Comparison of ENCODE assay signal across 17 mouse cellular contexts in the genomic region with DNA sequence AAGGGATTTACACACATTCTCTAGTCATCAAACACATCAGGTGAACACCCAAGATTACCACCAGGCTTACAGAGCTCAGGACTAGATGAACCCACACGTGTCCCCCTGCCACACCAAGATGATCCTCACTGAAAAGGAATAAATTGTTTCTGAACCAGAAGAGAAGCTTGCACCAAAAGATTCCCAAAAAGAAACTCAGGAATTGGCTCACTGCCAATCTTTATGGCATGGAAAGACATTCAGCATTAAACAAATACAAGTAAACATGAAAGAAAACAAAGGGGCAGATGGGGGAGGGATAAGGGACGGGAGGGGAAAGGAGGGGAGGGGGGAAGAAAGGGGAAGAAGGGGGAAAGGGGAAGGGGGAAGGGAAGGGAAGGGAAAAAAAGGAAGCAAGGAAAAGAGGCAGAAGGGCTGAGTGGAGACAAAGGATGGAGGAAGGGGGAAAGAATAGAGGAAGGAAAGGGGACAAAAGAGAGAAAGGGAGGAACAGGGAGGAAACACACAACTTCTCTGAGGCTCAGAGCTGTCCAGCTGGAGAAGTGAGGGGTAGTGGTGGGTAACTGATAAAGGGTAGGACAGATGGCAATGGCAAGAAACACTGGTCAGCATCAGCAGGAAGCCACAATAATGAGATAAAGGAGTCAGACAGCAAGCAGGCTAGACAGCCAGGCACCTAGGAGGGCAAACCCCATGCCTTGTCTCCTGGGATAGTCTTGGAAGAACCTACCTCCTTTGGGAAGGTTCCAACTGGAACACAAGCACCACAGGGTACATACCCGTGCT. TPM values are rescaled to one million over a fixed set of nuclear protein-coding genes. Genes with fewer than 3 reads are reported as not detected.
A peak's percentile ranks its signal among the peaks of the same experiment; 100 is the strongest.
DNase-seq lines count a peak whose midpoint lies in the region; ATAC-seq and TF ChIP-seq lines count a peak whose summit lies in the region.
"Had no signal": no experiment of that assay in that cellular context is flagged by ENCODE, and none has a peak within 500 bp of the region (broad histone marks: within the 10 kb centered on the region; RNA-seq: fewer than 3 reads in every experiment).

No protein-coding gene starts in this region.

- H3K27ac ChIP-seq in hindbrain, embryonic 10.5 days: peak overlapping the region; percentile 71
- no peak overlapping the region for H3K27ac ChIP-seq in hindbrain, postnatal 0 days
- H3K27ac ChIP-seq in embryonic facial prominence, embryonic 10.5 days (replicated peaks): peak overlapping the region; percentile 52; the same call in 1 of the 2 replicates
- no peak overlapping the region for H3K27ac ChIP-seq in liver, embryonic 13.5 days
- H3K27ac ChIP-seq: embryonic facial prominence, embryonic 12.5 days; heart, embryonic 15.5 days; macrophage had no signal

- H3K36me3 ChIP-seq in hindbrain, embryonic 10.5 days: peaks cover 5% of the 10 kb centered on the region; the same call in 1 of the 2 replicates
- H3K36me3 ChIP-seq in hindbrain, postnatal 0 days (ENCODE audit: insufficient read depth, low read length): no peaks in the 10 kb centered on the region
- H3K36me3 ChIP-seq in embryonic facial prominence, embryonic 10.5 days (replicated peaks): peaks cover 10% of the 10 kb centered on the region; the same call in 1 of the 2 replicates
- H3K36me3 ChIP-seq in liver, embryonic 13.5 days: no peaks in the 10 kb centered on the region
- H3K36me3 ChIP-seq: embryonic facial prominence, embryonic 12.5 days; heart, embryonic 15.5 days had no signal

- H3K4me3 ChIP-seq in hindbrain, embryonic 10.5 days: no peak overlapping the region
- H3K4me3 ChIP-seq in hindbrain, postnatal 0 days (ENCODE audit: low read length): no peak overlapping the region
- H3K4me3 ChIP-seq in embryonic facial prominence, embryonic 10.5 days: no peak overlapping the region
- no peak overlapping the region for H3K4me3 ChIP-seq in liver, embryonic 13.5 days (replicated peaks)
- H3K4me3 ChIP-seq: embryonic facial prominence, embryonic 12.5 days; heart, embryonic 15.5 days had no signal

- 64% methylated on average over 3 of the region's 3 CpGs for WGBS in hindbrain, embryonic 10.5 days
- WGBS in hindbrain, postnatal 0 days: 27% methylated on average over 3 of the region's 3 CpGs
- 73% methylated on average over 3 of the region's 3 CpGs for WGBS in embryonic facial prominence, embryonic 10.5 days
- 18% methylated on average over 3 of the region's 3 CpGs for WGBS in liver, embryonic 13.5 days (ENCODE audit: insufficient replicate concordance)

- no peaks in the 10 kb centered on the region for H3K9me3 ChIP-seq in hindbrain, embryonic 10.5 days
- no peaks in the 10 kb centered on the region for H3K9me3 ChIP-seq in hindbrain, postnatal 0 days (ENCODE audit: low read length)
- H3K9me3 ChIP-seq in embryonic facial prominence, embryonic 10.5 days: no peaks in the 10 kb centered on the region
- H3K9me3 ChIP-seq in liver, embryonic 13.5 days (replicated peaks): no peaks in the 10 kb centered on the region
- H3K9me3 ChIP-seq: embryonic facial prominence, embryonic 12.5 days; heart, embryonic 15.5 days had no signal

- no peak for DNase-seq in hindbrain, embryonic 10.5 days (ENCODE audit: low spot score)
- no peak for DNase-seq in hindbrain, postnatal 0 days (ENCODE audit: low spot score)
- peak; percentile 77 for DNase-seq in 416B (ENCODE audit: low read depth)
- DNase-seq in embryonic facial prominence, embryonic 10.5 days (ENCODE audit: low spot score): no peak
- no peak for DNase-seq in liver, embryonic 13.5 days
- DNase-seq in layer of hippocampus, adult 18-20 months (ENCODE audit: low spot score in 2 of 2): no peak
- DNase-seq in left cerebral cortex, postnatal 14 days (ENCODE audit: low spot score in 2 of 2): no peak
- no peak for DNase-seq in spleen, postnatal 14 days (ENCODE audit: low spot score in 2 of 2)
- DNase-seq: B cell, adult 2 months; cerebellum, adult 2 months; gastrocnemius, postnatal 25 days; kidney, postnatal 14 days; thymus, postnatal 14 days had no signal

- H3K4me2 ChIP-seq in hindbrain, postnatal 0 days (ENCODE audit: low read depth, low read length): no peak overlapping the region
- H3K4me2 ChIP-seq in liver, embryonic 13.5 days: no peak overlapping the region
- H3K4me2 ChIP-seq: embryonic facial prominence, embryonic 12.5 days; heart, embryonic 15.5 days had no signal

- H3K27me3 ChIP-seq in hindbrain, embryonic 10.5 days (ENCODE audit: insufficient read depth, poor library complexity, severe bottlenecking): no peaks in the 10 kb centered on the region
- H3K27me3 ChIP-seq in hindbrain, postnatal 0 days (ENCODE audit: insufficient read depth, low read length): no peaks in the 10 kb centered on the region
- H3K27me3 ChIP-seq in embryonic facial prominence, embryonic 10.5 days (replicated peaks; ENCODE audit: low read depth, poor library complexity, severe bottlenecking): no peaks in the 10 kb centered on the region
- no peaks in the 10 kb centered on the region for H3K27me3 ChIP-seq in liver, embryonic 13.5 days
- H3K27me3 ChIP-seq: embryonic facial prominence, embryonic 12.5 days; heart, embryonic 15.5 days had no signal

- no peak for ATAC-seq in hindbrain, postnatal 0 days
- peak; percentile 63 for ATAC-seq in liver, embryonic 13.5 days (ENCODE audit: low read depth)
- ATAC-seq: activated CD4-positive, CD25-positive, alpha-beta regulatory T cell, adult 4 months had no signal

- intact Hi-C loops in left cerebral cortex, postnatal 14 days (cut with DNase I): no loop called here

- H3K9ac ChIP-seq in hindbrain, postnatal 0 days (replicated peaks; ENCODE audit: low read length): no peak overlapping the region
- no peak overlapping the region; the same call in 1 of the 2 replicates for H3K9ac ChIP-seq in liver, embryonic 13.5 days
- H3K9ac ChIP-seq: embryonic facial prominence, embryonic 12.5 days; heart, embryonic 15.5 days had no signal

- H3K4me1 ChIP-seq in hindbrain, embryonic 10.5 days (replicated peaks): peaks cover 13% of the 10 kb centered on the region
- H3K4me1 ChIP-seq in hindbrain, postnatal 0 days (ENCODE audit: insufficient read depth, low read length): peaks cover 9% of the 10 kb centered on the region; the same call in 1 of the 2 replicates
- peaks cover 14% of the 10 kb centered on the region for H3K4me1 ChIP-seq in embryonic facial prominence, embryonic 10.5 days
- H3K4me1 ChIP-seq in liver, embryonic 13.5 days (replicated peaks): peaks cover 40% of the 10 kb centered on the region

- no peak for TF ChIP-seq CTCF in hindbrain, postnatal 0 days (IDR thresholded peaks at IDR 0.05; ENCODE audit: low read depth)

RNA-seq across cellular contexts. Expression of a gene that starts 43.5 kb away (rescaled TPM):
- 111 and 140 TPM in 2 replicates for polyA plus RNA-seq in hindbrain, embryonic 10.5 days (2016; fragmentation: Nextera tagmentation; extraction: Ambion mirVana)
- total RNA-seq in hindbrain, postnatal 0 days (2014; rRNA removed): 127 and 179 TPM in 2 replicates
- 133 and 145 TPM in 2 replicates for polyA plus RNA-seq in hindbrain, postnatal 0 days (2015; fragmentation: Nextera tagmentation; extraction: Ambion mirVana)
- polyA plus RNA-seq in embryonic facial prominence, embryonic 10.5 days (2016; fragmentation: Nextera tagmentation; extraction: Ambion mirVana): 104 and 110 TPM in 2 replicates
- 43.6 and 47.8 TPM in 2 replicates for polyA plus RNA-seq in liver, embryonic 13.5 days (2015; fragmentation: Nextera tagmentation; extraction: Ambion mirVana)
- total RNA-seq in layer of hippocampus, adult 18-20 months (2021): 100 to 1,000 TPM; 279 to 302 TPM
- total RNA-seq in left cerebral cortex, postnatal 14 days (2021): 100 to 1,000 TPM; 194 to 203 TPM

Comparison
In these comparisons a context has a peak if more than half of its experiments do, and no peak if none do; other contexts are left out.
1. H3K27ac ChIP-seq: peak in hindbrain, embryonic 10.5 days (single experiment) and embryonic facial prominence, embryonic 10.5 days (single experiment); none in hindbrain, postnatal 0 days (single experiment) and liver, embryonic 13.5 days (single experiment).